Mouse (Mus musculus) cortical plate, adult 2 months (tissue): ENCODE data around the gene Maml3.

Source experiments
- CTCF ChIP-seq: fragments of 200-500 bp; IDR thresholded peaks from 2 replicates; pipeline ENCODE4 v1.5.1; 2011; ENCODE audit warnings: mild to moderate bottlenecking, control low read depth, low read length; ENCODE audit not compliant: insufficient read depth; ENCODE audit errors: extremely low read depth
- POLR2A ChIP-seq: fragments of 200-500 bp; IDR thresholded peaks from 2 replicates; pipeline ENCODE4 v1.6.1; 2011; ENCODE audit warnings: mild to moderate bottlenecking, low read length, control low read depth; ENCODE audit not compliant: insufficient read depth; ENCODE audit errors: extremely low read depth

GRCm38 (mm10) chr3:51807981-51808870 lies 296.6 kb downstream of the Maml3 start:
- no peak for TF ChIP-seq POLR2A
- no peak for TF ChIP-seq CTCF
